Mouse (Mus musculus) cerebellum, adult 2 months (tissue): ENCODE data around the gene Anks1b.

Experiments used
- CTCF ChIP-seq: fragments of 200-500 bp; IDR thresholded peaks from 2 replicates; pipeline ENCODE4 v1.5.1; 2011; ENCODE audit warnings: low read depth, mild to moderate bottlenecking, control low read depth, low read length, moderate library complexity, borderline replicate concordance; ENCODE audit not compliant: insufficient read depth
- POLR2A ChIP-seq: fragments of 200-500 bp; IDR thresholded peaks from 2 replicates; pipeline ENCODE4 v1.6.1; 2011; ENCODE audit warnings: low read length, control low read depth, borderline replicate concordance; ENCODE audit not compliant: insufficient read depth

GRCm38 (mm10) chr10:90220470-90220869, 347.2 kb downstream of the Anks1b start:
- TF ChIP-seq CTCF (no peak), POLR2A (no peak)
